Mouse (Mus musculus) neural tube, embryonic 11.5 days (tissue): ENCODE results near the gene Pnpla5. TPM values are rescaled to one million over a fixed set of nuclear protein-coding genes. Genes with fewer than 3 reads are reported as not detected.

Experiments
- ATAC-seq: fragments of 200-750 bp; cut with Nextera tagmentation; 2 replicates; pipeline ENCODE4 v1.8.0; 2017; ENCODE audit warnings: moderate number of reproducible peaks, mild to moderate bottlenecking, moderate TSS enrichment, moderate library complexity; ENCODE audit not compliant: insufficient read depth, low FRiP score, low TSS enrichment
- DNase-seq: peaks from one replicate; pipeline ENCODE4 v3.0.0-alpha.2; 2015; ENCODE audit warnings: low spot score
- H3K27ac ChIP-seq: fragments of 300-500 bp; sonication (generic); 2 replicates; pipeline ENCODE4 v1.5.1; 2014; ENCODE audit warnings: low read depth, mild to moderate bottlenecking, low read length
- H3K27me3 ChIP-seq: fragments of 300-500 bp; sonication (generic); 2 replicates; pipeline ENCODE4 v1.6.1; 2014; ENCODE audit warnings: mild to moderate bottlenecking, low read length, mixed read lengths; ENCODE audit not compliant: control insufficient read depth, insufficient read depth
- H3K36me3 ChIP-seq: fragments of 300-500 bp; sonication (generic); 2 replicates; pipeline ENCODE4 v1.6.1; 2014; ENCODE audit warnings: mild to moderate bottlenecking, low read length, moderate library complexity, mixed read lengths; ENCODE audit not compliant: control insufficient read depth, insufficient read depth
- H3K4me1 ChIP-seq: fragments of 300-500 bp; sonication (generic); 2 replicates; pipeline ENCODE4 v1.6.1; 2014; ENCODE audit warnings: low read length, mixed read lengths; ENCODE audit not compliant: control insufficient read depth, insufficient read depth
- H3K4me2 ChIP-seq: fragments of 300-500 bp; sonication (generic); 2 replicates; pipeline ENCODE4 v1.6.1; 2014; ENCODE audit warnings: low read depth, mild to moderate bottlenecking, moderate library complexity
- H3K4me3 ChIP-seq: fragments of 300-500 bp; sonication (generic); 2 replicates; pipeline ENCODE4 v1.5.1; 2014; ENCODE audit warnings: low read depth, low read length
- H3K9ac ChIP-seq: fragments of 300-500 bp; sonication (generic); 2 replicates; pipeline ENCODE4 v1.6.1; 2014; ENCODE audit warnings: mild to moderate bottlenecking, low read length
- H3K9me3 ChIP-seq: fragments of 300-500 bp; sonication (generic); 2 replicates; pipeline ENCODE4 v1.6.1; 2016; ENCODE audit warnings: low read length; ENCODE audit not compliant: control insufficient read depth
- WGBS: fragments of 180-500 bp; shearing (Covaris S2); extraction: QIAGEN DNeasy Blood & Tissue Kit; methylation state at CpG from one replicate; pipeline ENCODE4 v1.1.7; 2014; 5-methylcytosine and 5-hydroxymethylcytosine counted together
- microRNA-seq: library from miRNA; unstranded; fragments of <30 nt; microRNA quantifications from one replicate; pipeline ENCODE4, GENCODE M21; 2016
- polyA plus RNA-seq: library from polyadenylated mRNA; unstranded; fragments of >200 nt; fragmentation: Nextera tagmentation; extraction: Ambion mirVana; gene quantifications from 2 replicates; pipeline ENCODE4 v1.2.1, GENCODE M21; 2014

Pnpla5 gene
- polyA plus RNA-seq, 1 experiment from 2014 or later, result not detected

GRCm38 (mm10) chr15:84070116-84070676, 52.8 kb downstream of the Pnpla5 start:
- Histone ChIP-seq H3K4me1 (no peaks in the 10 kb centered on the region), H3K9me3 (peaks cover 3% of the 10 kb centered on the region; the same call in 1 of the 2 replicates), H3K27ac (no peak overlapping the region), H3K36me3 (no peaks in the 10 kb centered on the region), H3K4me2 (no peak overlapping the region), H3K4me3 (no peak overlapping the region), H3K9ac (no peak overlapping the region), H3K27me3 (peaks cover 25% of the 10 kb centered on the region)
- DNase-seq (no peak), ATAC-seq (no peak)
- WGBS, result 6% methylated on average over 13 of the region's 13 CpGs

GRCm38 (mm10) chr15:84069455-84070050, 53.4 kb downstream of the Pnpla5 start:
- no peak overlapping the region for H3K27ac ChIP-seq
- WGBS, result 9% methylated on average over 16 of the region's 16 CpGs
- peaks cover 3% of the 10 kb centered on the region; the same call in 1 of the 2 replicates for H3K9me3 ChIP-seq
- no peak overlapping the region for H3K4me3 ChIP-seq
- peaks cover 25% of the 10 kb centered on the region for H3K27me3 ChIP-seq
- ATAC-seq (no peak), DNase-seq (no peak)
- H3K9ac ChIP-seq, result no peak overlapping the region
- no peak overlapping the region for H3K4me2 ChIP-seq
- no peaks in the 10 kb centered on the region for H3K36me3 ChIP-seq
- H3K4me1 ChIP-seq, result no peaks in the 10 kb centered on the region

DNA sequence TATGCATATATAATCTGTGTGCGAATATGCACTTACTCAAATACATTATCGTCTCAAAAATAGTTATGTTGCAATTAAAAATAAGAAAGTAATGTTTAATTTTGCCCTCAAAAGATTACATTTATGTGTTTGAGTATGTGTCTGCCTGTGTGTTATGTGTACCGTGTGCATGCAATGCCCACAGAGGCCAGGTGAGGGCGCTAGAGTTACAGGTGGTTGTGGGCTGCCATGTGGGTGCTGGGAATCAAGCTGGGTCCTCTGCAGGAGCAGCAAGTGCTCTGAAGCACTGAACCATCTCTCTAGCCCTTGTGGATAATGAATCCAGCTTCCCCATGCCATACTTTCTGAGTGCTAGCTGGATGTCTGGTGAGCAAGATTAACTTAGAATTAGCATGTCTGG, 57.3 kb downstream of the Pnpla5 start:
- no peak for ATAC-seq
- no peak for DNase-seq
- H3K27me3 ChIP-seq, result peaks cover 22% of the 10 kb centered on the region
- no peaks in the 10 kb centered on the region for H3K36me3 ChIP-seq
- peaks cover 3% of the 10 kb centered on the region; the same call in 1 of the 2 replicates for H3K9me3 ChIP-seq
- 68% methylated on average over 4 of the region's 4 CpGs for WGBS
- H3K4me1 ChIP-seq, result no peaks in the 10 kb centered on the region
- H3K4me3 ChIP-seq, result no peak overlapping the region
- no peak overlapping the region for H3K4me2 ChIP-seq
- no peak overlapping the region for H3K9ac ChIP-seq
- no peak overlapping the region for H3K27ac ChIP-seq

DNA sequence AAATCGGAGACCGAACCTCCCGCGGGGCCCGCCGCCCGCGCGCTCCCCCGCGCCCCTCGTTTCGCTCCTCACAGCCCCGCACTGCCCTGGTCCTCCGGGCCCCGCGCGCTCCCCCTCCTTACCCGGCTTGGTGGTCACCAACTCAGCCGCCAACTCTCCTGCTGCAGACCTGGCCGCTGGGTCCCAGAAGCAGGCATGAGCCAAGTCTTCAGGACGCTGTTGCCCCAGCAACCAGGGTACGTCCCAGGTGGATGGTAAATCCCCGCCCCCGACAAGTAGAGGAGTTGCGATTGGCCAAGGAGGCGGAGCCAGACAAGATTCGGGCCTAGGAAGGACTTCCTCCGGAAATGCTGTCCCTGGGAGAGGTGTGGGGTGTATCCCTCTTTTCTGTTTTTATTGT, 57.8 kb downstream of the Pnpla5 start, which contains the start of gene Efcab6:
Gene Efcab6, minus strand, starts transcription at position 240 of the 400 bp plus-strand sequence.
- H3K9me3 ChIP-seq, result peaks cover 3% of the 10 kb centered on the region; the same call in 1 of the 2 replicates
- ATAC-seq (peak; percentile 27; the same call in 1 of the 2 replicates), DNase-seq (peak; percentile 69)
- no peaks in the 10 kb centered on the region for H3K36me3 ChIP-seq
- H3K4me1 ChIP-seq, result no peaks in the 10 kb centered on the region
- peak within 1 kb of the TSS; percentile 55 for H3K4me2 ChIP-seq
- WGBS, result 2% methylated on average over 29 of the region's 29 CpGs
- peak within 1 kb of the TSS; percentile 26 for H3K9ac ChIP-seq
- peaks cover 17% of the 10 kb centered on the region for H3K27me3 ChIP-seq
- H3K4me3 ChIP-seq, result peak within 1 kb of the TSS; percentile 28
- no peak within 1 kb of the TSS for H3K27ac ChIP-seq

Small RNAs within 50 kb of the gene (microRNA-seq; reads per million reads assigned to microRNA genes)
- gene Mir6392, result not detected

Other genes starting within 250 kb of the Pnpla5 start
- gene Efcab6, start 57.8 kb downstream of the Pnpla5 start, polyA plus RNA-seq, result 0.35 and 0.41 TPM in 2 replicates
- 16.0 and 18.1 TPM in 2 replicates for gene Sult4a1, start 17.4 kb downstream of the Pnpla5 start, polyA plus RNA-seq
- gene Pnpla3, start 44.7 kb upstream of the Pnpla5 start, polyA plus RNA-seq, result 0.29 and 0.97 TPM in 2 replicates
- gene Samm50, start 69.1 kb upstream of the Pnpla5 start, polyA plus RNA-seq, result 77.0 and 84.9 TPM in 2 replicates
- gene Parvb, start 108.9 kb upstream of the Pnpla5 start, polyA plus RNA-seq, result 10.4 and 12.1 TPM in 2 replicates
- 0.53 and 0.78 TPM in 2 replicates for gene Parvg, start 200.9 kb upstream of the Pnpla5 start, polyA plus RNA-seq